Mouse (Mus musculus): Measurements from ENCODE around the gene Efhc1. TPM values are rescaled to one million over a fixed set of nuclear protein-coding genes. Genes with fewer than 3 reads are reported as not detected.
A peak's percentile ranks its signal among the peaks of the same experiment; 100 is the strongest.

Efhc1 gene
- polyA plus RNA-seq, 1 experiment from 2014 or later, result 2.0 TPM

DNA sequence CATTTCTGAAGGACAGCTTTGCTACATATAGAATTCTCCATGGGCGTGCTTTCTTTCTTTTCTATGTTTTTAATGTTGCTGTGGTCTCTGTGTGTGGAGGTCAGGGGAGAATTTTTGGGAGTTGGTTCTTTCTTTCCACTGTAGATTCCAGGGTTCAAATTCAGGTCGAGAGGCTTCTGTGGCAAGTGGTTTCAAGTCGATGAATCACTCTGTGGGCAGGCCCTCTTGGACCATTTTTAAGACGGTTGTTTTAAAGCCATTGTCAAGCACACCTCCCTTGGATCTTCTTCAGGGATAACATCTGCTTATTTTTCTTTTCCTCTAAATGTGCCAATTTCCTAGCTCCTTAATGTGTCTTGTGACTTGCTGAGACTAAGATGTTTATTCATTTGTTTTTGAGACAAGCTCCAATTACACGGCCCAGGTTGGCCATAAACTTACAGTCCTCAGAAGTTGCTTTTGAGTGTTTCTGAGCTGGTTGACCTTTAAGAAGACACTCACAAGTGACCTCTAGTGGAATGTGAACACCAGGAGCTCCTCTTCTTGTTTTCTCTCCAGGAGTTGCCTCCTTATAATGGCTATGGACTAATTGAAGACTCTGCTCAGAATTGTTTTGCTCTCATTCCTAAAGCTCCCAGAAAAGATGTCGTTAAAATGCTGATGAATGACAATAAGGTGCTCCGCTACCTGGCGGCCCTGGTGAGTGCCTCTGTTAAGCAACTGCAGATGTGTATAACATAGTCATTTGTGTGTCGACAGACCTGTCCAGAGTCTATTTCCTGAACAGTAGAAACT lies 23.1 kb downstream of the Efhc1 start:
- no peak overlapping the region for H3K4me2 ChIP-seq (ENCODE audit: low read length)
- no peak overlapping the region for H3K9ac ChIP-seq (ENCODE audit: low read depth, low read length)
- DNase-seq (ENCODE audit: low spot score), result peak; percentile 31
- H3K27me3 ChIP-seq (ENCODE audit: insufficient read depth, low read length), result no peaks in the 10 kb centered on the region
- no peak for ATAC-seq (replicated peaks; ENCODE audit: low FRiP score, low read depth)
- no peak overlapping the region for H3K4me3 ChIP-seq (replicated peaks; ENCODE audit: low read depth, low read length)
- 48% methylated on average over 9 of the region's 9 CpGs for WGBS
- TF ChIP-seq CTCF (IDR thresholded peaks at IDR 0.05; ENCODE audit: low read depth), result no peak
- no peaks in the 10 kb centered on the region for H3K36me3 ChIP-seq (ENCODE audit: insufficient read depth, low read length)
- no peaks in the 10 kb centered on the region for H3K9me3 ChIP-seq (replicated peaks; ENCODE audit: low read length)
- H3K4me1 ChIP-seq (replicated peaks; ENCODE audit: insufficient read depth, low read length), result no peaks in the 10 kb centered on the region
- no peak overlapping the region for H3K27ac ChIP-seq

DNA sequence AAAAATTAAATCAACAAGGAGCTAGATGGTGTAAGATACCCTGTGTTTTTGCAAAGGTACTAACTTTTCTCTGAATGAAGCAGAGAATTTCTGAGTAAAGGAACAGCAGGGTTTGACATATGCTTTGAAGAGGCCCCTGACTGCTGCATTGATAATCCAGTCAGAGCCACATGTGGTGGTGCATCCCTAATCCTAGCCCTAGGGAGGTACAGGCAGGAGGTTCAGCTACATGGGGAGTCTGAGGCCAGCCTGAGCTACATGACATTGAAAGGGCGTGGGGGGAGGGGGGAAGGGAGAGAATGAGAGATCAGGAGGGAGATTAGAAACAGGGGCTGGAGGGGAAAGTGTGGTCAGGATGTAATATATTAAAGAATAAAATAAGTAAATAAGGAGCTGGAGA lies 29.1 kb downstream of the Efhc1 start:
- H3K27me3 ChIP-seq (ENCODE audit: insufficient read depth, low read length), result no peaks in the 10 kb centered on the region
- no peaks in the 10 kb centered on the region for H3K9me3 ChIP-seq (replicated peaks; ENCODE audit: low read length)
- no peak for ATAC-seq (replicated peaks; ENCODE audit: low FRiP score, low read depth)
- no peaks in the 10 kb centered on the region for H3K36me3 ChIP-seq (ENCODE audit: insufficient read depth, low read length)
- no peak for TF ChIP-seq CTCF (IDR thresholded peaks at IDR 0.05; ENCODE audit: low read depth)
- no peaks in the 10 kb centered on the region for H3K4me1 ChIP-seq (replicated peaks; ENCODE audit: insufficient read depth, low read length)
- no peak for DNase-seq (ENCODE audit: low spot score)
- H3K4me3 ChIP-seq (replicated peaks; ENCODE audit: low read depth, low read length), result no peak overlapping the region
- no peak overlapping the region for H3K27ac ChIP-seq
- no peak overlapping the region for H3K9ac ChIP-seq (ENCODE audit: low read depth, low read length)
- WGBS, result 82% methylated on average over 1 of the region's 1 CpGs
- no peak overlapping the region for H3K4me2 ChIP-seq (ENCODE audit: low read length)

DNA sequence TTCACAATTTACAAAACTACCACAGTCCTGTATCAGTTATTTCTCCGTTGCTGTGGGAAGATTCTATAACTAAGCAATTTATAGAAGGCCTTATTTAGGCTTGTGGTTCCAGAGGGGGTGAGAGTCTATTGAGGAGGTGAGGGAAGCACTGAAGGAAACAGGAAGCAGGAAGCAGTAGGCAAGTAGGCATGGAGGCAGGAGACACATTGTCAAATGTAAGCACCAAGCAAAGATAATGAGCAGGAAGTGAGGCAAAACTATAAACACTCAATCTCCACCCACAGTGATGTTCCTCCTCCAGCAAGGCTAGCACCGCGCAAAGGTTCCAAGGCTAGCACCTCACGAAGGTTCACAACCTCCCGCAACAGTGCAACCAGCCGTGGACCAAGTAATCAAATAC lies 30.3 kb downstream of the Efhc1 start:
- Histone ChIP-seq H3K4me3 (replicated peaks; ENCODE audit: low read depth, low read length) (no peak overlapping the region), H3K9me3 (replicated peaks; ENCODE audit: low read length) (no peaks in the 10 kb centered on the region), H3K9ac (ENCODE audit: low read depth, low read length) (no peak overlapping the region), H3K27ac (no peak overlapping the region), H3K36me3 (ENCODE audit: insufficient read depth, low read length) (no peaks in the 10 kb centered on the region), H3K4me2 (ENCODE audit: low read length) (no peak overlapping the region), H3K27me3 (ENCODE audit: insufficient read depth, low read length) (no peaks in the 10 kb centered on the region), H3K4me1 (replicated peaks; ENCODE audit: insufficient read depth, low read length) (no peaks in the 10 kb centered on the region)
- TF ChIP-seq CTCF (IDR thresholded peaks at IDR 0.05; ENCODE audit: low read depth), result no peak
- no peak for DNase-seq (ENCODE audit: low spot score)
- ATAC-seq (replicated peaks; ENCODE audit: low FRiP score, low read depth), result no peak
- 91% methylated on average over 6 of the region's 6 CpGs for WGBS

DNA sequence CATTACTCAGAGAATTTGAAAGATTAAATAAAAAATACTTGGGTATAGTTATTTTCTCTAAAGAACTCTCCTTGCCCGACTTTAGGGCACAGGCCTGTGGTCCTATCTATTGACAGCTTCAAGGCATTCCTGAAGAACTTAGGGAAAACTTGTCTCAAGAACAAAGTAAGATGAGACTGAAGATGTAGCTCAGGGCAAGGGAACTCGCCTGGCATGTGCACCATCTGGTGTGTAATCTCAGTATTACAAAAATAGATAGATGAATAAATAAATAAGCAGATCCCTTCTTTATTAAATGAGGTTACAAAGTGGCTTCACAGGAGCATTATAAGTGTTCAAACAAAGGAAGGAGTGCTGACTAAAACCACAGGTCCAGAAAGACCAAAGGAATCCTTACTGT lies 32.7 kb downstream of the Efhc1 start:
- Histone ChIP-seq H3K9ac (ENCODE audit: low read depth, low read length) (no peak overlapping the region), H3K4me2 (ENCODE audit: low read length) (no peak overlapping the region), H3K27ac (no peak overlapping the region), H3K4me1 (replicated peaks; ENCODE audit: insufficient read depth, low read length) (no peaks in the 10 kb centered on the region), H3K4me3 (replicated peaks; ENCODE audit: low read depth, low read length) (no peak overlapping the region), H3K27me3 (ENCODE audit: insufficient read depth, low read length) (no peaks in the 10 kb centered on the region), H3K36me3 (ENCODE audit: insufficient read depth, low read length) (no peaks in the 10 kb centered on the region), H3K9me3 (replicated peaks; ENCODE audit: low read length) (no peaks in the 10 kb centered on the region)
- peak; percentile 37; the same call in 1 of the 2 replicates for TF ChIP-seq CTCF (IDR thresholded peaks at IDR 0.05; ENCODE audit: low read depth)
- DNase-seq (ENCODE audit: low spot score), result peak; percentile 21
- 67% methylated on average over 2 of the region's 2 CpGs for WGBS
- no peak for ATAC-seq (replicated peaks; ENCODE audit: low FRiP score, low read depth)

DNA sequence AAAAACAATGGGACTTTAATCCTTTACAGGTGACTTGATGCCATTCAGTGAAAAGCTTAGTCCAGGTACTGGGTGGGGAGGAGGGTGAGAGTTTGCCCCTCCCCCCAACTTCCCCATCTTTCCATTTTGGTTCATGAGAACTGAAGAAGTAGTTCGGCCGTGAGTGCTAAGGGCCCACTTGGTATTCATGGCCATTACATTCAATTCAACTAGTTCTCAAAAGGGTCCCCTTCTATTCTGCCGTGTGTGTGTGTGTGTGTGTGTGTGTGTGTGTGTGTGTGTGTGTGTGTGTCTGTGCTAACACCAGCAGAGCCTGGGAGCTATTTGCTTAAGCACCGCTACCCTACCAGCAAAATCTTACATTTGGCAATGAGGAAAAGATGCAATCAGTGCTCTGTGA lies 33.2 kb downstream of the Efhc1 start:
- 75% methylated on average over 4 of the region's 4 CpGs for WGBS
- Histone ChIP-seq H3K27ac (no peak overlapping the region), H3K27me3 (ENCODE audit: insufficient read depth, low read length) (no peaks in the 10 kb centered on the region), H3K9ac (ENCODE audit: low read depth, low read length) (no peak overlapping the region), H3K4me2 (ENCODE audit: low read length) (no peak overlapping the region), H3K4me3 (replicated peaks; ENCODE audit: low read depth, low read length) (no peak overlapping the region), H3K36me3 (ENCODE audit: insufficient read depth, low read length) (no peaks in the 10 kb centered on the region), H3K4me1 (replicated peaks; ENCODE audit: insufficient read depth, low read length) (no peaks in the 10 kb centered on the region), H3K9me3 (replicated peaks; ENCODE audit: low read length) (no peaks in the 10 kb centered on the region)
- no peak for ATAC-seq (replicated peaks; ENCODE audit: low FRiP score, low read depth)
- DNase-seq (ENCODE audit: low spot score), result no peak
- TF ChIP-seq CTCF (IDR thresholded peaks at IDR 0.05; ENCODE audit: low read depth), result no peak

DNA sequence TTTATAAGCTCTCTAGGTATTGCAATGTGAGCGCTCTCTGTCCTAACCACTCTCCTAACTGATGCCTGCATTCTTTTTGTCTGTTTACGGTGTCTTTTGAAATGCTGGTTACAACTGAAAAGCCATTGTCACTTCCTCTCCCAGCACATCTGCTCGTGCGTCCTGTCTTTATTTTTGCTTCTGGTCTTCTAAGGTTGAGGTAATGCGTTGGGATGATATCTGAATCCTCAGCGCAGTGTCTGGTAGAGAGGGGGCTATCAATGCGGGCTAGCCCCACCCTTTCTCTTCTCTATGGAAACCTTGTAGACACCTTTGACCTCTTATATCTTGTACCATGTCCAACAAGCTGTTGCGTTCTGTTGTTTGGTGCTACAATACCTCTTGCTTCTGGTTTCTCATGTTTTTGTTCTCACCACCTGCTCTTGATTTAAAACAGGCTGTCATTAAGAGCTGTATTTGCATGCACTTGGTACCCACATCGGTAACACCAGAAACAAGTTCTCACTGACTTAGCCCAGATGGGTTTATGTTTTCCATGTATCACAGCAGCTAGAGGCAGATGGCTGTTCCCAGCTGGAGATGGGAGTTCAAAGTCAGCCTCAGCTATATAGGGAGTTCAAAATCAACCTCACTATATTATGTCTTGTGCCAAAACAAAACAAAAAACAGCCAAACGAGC lies 35.1 kb downstream of the Efhc1 start:
- Histone ChIP-seq H3K27ac (no peak overlapping the region), H3K4me2 (ENCODE audit: low read length) (no peak overlapping the region), H3K9me3 (replicated peaks; ENCODE audit: low read length) (no peaks in the 10 kb centered on the region), H3K9ac (ENCODE audit: low read depth, low read length) (no peak overlapping the region), H3K4me1 (replicated peaks; ENCODE audit: insufficient read depth, low read length) (no peaks in the 10 kb centered on the region), H3K4me3 (replicated peaks; ENCODE audit: low read depth, low read length) (no peak overlapping the region), H3K36me3 (ENCODE audit: insufficient read depth, low read length) (no peaks in the 10 kb centered on the region), H3K27me3 (ENCODE audit: insufficient read depth, low read length) (no peaks in the 10 kb centered on the region)
- TF ChIP-seq CTCF (IDR thresholded peaks at IDR 0.05; ENCODE audit: low read depth), result no peak
- 72% methylated on average over 10 of the region's 10 CpGs for WGBS
- DNase-seq (ENCODE audit: low spot score), result no peak
- ATAC-seq (replicated peaks; ENCODE audit: low FRiP score, low read depth), result no peak
